Mouse (Mus musculus): Measurements from ENCODE around the gene Tbx2. TPM values are rescaled to one million over a fixed set of nuclear protein-coding genes. Genes with fewer than 3 reads are reported as not detected.

The Tbx2 gene
- polyA plus RNA-seq, 3 experiments from 2014 or later, result not detected

DNA sequence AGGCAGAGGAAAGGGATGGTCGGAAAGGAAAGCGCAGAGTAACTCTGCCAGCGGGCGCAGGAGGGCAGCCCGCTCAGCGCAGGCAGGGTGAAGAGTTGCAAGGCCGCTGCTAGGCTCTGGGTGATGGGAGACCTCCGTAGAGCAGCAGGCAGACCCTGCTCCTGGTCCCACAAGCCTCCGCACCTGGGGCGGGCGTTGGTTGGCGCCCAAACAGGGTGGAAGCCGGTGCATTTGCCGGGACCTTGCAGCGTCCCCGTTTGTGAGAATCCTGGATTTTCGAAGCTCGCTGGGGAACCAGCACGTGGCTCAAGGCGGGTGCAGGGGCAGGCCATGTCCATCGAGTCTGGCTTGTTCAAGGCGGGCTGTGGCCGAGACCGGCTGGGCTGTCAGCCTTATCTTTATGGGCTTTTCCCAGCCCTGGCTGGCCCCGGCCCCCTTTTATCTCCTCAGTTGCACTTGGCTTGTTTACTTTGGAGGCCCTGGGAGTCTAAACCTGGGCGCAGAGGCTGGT, 56.2 kb downstream of the Tbx2 start:
- no peak for ATAC-seq

DNA sequence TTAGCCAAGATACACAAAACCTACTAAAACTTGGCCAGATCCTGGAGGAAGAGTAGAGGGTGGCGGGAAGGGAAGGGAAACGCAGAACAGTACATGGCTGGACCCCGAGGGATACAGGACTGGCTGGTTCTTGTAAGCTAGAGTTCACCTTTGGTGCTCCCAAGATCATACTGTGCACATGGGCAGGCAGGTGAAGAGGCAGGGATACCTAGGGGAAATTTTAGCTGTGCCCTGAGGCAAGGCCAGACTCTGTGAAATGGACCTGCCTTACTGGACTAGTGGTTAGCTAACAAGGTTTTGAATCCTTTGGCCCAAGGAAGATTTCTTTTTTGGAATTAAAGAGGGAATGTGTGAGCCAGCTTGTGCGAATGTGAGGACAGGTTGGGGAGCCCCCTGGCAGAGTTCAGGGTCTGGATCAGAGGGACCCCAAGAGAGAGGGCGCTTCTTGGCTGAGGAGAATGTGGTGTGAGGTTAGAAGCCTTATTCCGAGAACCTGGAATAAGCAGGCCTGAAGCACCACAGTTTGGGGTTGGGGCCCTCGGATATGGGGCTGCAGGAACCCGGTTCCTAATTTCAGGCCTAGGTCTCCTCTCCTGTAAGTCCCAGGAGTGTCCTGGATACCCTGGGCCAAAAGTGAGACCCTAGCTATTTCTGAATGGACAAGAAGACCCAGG, 56.8 kb downstream of the Tbx2 start:
- ATAC-seq, result no peak

DNA sequence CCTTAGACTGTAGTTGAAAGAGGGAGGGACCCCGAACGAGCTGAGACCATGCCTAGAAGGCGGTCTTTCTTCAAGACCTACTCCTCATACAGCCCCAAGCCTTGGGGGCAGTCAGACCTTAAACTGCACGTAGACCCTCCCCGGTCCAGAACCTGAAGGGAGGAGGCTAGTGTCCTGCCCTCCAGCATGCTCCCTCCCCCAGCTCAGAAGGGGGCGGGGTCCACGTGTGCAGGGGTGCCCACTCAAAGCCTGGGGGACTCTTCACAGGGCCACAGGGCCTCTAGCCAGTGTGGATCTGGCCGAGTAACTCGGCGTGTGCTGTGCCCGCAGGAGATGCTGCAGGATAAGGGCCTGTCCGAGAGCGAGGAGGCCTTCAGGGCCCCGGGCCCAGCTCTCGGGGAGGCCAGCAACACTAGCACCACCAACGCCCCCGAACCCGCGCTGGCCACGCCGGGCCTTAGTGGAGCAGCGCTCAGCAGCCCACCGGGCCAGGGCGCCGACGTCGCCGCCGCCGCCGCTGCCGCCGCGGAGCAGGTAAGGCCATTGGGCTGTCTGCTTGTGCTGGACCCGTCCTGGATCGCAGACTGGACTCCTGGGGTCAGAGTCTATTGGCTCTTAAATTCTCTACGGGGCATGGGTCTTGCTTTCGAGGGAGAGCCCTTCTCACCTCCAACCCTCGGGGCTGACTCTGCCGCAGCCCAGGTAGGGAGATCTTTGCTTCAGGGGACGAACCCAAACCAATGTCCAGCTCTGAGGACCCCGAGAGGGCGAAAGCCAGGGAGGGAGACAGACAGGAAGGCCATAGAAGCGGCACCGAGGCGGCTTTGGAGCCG, 57.6 kb downstream of the Tbx2 start:
- no peak for ATAC-seq

GRCm38 (mm10) chr11:85890563-85890845, 58.2 kb downstream of the Tbx2 start:
- no peak for ATAC-seq

DNA sequence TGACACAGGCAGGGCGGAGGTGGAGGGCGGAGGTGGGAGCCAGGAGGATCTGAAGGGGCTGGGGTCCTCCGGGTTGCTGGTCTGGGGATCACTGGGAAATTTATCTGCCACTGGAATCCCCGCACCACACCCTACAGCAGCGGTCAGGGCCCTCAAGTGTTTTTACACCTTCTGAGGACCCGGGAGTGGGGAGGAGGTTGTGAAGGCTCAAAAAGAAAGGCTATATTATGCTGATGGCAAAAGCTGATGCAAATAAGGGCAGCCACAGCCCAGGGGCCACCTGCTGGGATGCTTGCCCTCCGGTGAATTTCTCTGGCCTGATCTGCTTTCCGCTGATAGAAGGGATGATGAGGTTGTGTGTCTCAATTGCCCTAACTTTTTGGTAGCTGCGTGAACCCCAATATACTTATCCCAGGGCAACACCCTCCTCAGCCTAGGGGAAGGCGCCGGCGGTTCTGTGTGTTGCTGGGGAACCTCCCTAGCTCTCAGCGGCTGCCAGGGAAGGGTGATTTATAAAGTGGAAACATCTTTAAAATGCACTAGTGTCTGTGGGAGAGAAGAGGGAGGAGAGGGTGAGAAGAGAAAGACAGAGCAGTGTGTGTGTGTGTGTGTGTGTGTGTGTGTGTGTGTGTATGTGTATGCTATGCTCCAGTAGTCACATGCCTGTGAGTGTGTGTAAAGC, 58.8 kb downstream of the Tbx2 start:
- ATAC-seq, result no peak

Other genes starting within 250 kb of the Tbx2 start
- not detected for gene Gm11444, start 17.8 kb downstream of the Tbx2 start, polyA plus RNA-seq (2017; shearing (Covaris generic))
- gene Tbx4, start 53.9 kb downstream of the Tbx2 start, polyA plus RNA-seq (2017; shearing (Covaris generic)), result not detected

All from inflammation-experienced regulatory T-cells, adult 6 months (primary cell).